Mouse (Mus musculus): ENCODE results near the gene Amh. TPM values are rescaled to one million over a fixed set of nuclear protein-coding genes. Genes with fewer than 3 reads are reported as not detected.

Amh gene
- polyA plus RNA-seq, 1 experiment from 2014 or later: not detected

DNA sequence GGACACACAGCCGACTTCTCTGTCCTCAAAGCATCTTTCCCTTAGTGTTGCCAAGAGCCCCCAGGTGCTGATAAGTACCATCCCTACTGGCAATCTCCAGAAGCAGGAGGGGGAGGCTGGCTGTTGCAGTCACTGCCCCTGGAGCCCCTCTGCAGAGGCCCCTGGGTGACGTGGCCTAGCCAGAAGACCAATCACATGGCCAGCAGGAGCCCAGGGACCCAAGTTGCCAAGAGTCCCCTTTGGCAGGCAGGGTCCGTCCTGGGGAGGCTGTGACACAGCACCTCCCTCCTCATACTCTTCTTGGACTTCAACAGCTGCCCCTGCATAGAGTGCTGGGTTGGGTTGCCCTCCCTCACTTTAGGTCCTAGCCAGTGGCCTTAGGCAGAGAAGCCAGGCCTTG lies 2.0 kb upstream of the Amh start:
- DNase-seq (ENCODE audit: low spot score): no peak
- 83% methylated on average over 3 of the region's 3 CpGs for WGBS
- Histone ChIP-seq H3K4me1 (peaks cover 52% of the 10 kb centered on the region), H3K27ac (no peak overlapping the region), H3K36me3 (peaks cover 74% of the 10 kb centered on the region), H3K9me3 (replicated peaks) (no peaks in the 10 kb centered on the region), H3K4me3 (0 out of 2 replicates have a peak overlapping the region, but pooled peaks have one; percentile 7), H3K27me3 (ENCODE audit: low read depth, poor library complexity, severe bottlenecking) (peaks cover 22% of the 10 kb centered on the region)

DNA sequence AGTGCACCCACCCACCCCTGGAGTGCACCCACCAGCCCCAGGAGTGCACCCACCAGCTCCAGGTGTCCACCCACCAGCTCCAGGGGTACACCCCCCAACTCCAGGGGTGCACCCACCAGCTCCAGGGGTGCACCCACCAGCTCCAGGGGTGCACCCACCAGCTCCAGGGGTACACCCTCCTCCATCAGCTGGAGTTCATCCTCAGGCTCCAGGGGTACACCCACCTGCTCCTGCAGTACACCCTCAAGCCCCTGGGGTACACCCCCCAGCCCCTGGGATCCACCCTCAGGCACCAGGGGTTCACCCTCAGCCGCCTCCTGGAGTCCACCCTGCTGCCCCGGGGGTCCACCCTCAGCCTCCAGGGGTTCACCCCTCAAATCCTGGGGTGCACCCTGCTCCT lies 703 bp upstream of the Amh start:
- no peak overlapping the region for H3K4me3 ChIP-seq
- DNase-seq (ENCODE audit: low spot score): no peak

DNA sequence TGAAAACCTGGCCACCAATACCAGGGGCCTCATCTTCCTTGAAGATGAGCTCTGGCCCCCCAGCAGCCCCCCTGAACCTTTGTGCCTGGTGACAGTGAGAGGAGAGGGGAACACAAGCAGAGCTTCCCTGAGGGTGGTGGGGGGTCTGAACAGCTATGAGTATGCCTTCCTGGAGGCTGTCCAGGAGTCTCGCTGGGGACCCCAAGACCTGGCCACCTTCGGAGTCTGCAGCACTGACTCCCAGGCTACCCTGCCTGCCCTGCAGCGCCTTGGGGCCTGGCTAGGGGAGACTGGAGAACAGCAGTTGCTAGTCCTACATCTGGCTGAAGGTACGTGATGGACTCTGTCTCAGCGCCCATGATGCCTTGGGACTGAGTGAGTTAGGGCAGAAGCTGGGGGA lies 279 bp downstream of the Amh start:
- Histone ChIP-seq H3K27ac (no peak overlapping the region), H3K27me3 (ENCODE audit: low read depth, poor library complexity, severe bottlenecking) (peaks cover 45% of the 10 kb centered on the region), H3K4me3 (0 out of 2 replicates have a peak overlapping the region, but pooled peaks have one; percentile 3), H3K4me1 (peaks cover 61% of the 10 kb centered on the region), H3K36me3 (peaks cover 66% of the 10 kb centered on the region), H3K9me3 (replicated peaks) (no peaks in the 10 kb centered on the region)
- 84% methylated on average over 5 of the region's 5 CpGs for WGBS
- DNase-seq (ENCODE audit: low spot score): no peak

More for the DNA sequence above, 703 bp upstream of the Amh start:
- Histone ChIP-seq H3K27ac (no peak overlapping the region), H3K27me3 (ENCODE audit: low read depth, poor library complexity, severe bottlenecking) (peaks cover 36% of the 10 kb centered on the region), H3K9me3 (replicated peaks) (no peaks in the 10 kb centered on the region), H3K36me3 (peaks cover 74% of the 10 kb centered on the region), H3K4me1 (peaks cover 63% of the 10 kb centered on the region)
- 100% methylated on average over 2 of the region's 2 CpGs for WGBS

DNA sequence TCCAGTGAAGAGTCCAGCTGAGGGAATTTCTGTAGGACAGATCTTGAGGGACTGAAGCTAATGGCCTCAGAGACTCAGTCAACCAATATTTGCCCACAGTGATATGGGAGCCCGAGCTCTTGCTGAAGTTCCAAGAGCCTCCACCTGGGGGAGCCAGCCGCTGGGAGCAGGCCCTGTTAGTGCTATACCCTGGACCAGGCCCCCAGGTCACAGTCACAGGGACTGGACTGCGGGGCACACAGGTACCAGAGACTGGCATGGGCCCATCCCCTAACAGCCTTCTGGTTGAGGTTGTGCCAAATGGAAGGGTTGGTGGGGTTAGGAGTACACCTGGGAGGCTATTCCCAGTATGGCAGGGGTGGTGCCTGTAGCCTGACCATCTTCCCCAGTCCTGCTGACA lies 882 bp downstream of the Amh start:
- H3K4me3 ChIP-seq: peak overlapping the region; percentile 8; the same call in 1 of the 2 replicates
- no peaks in the 10 kb centered on the region for H3K9me3 ChIP-seq (replicated peaks)
- peaks cover 51% of the 10 kb centered on the region for H3K27me3 ChIP-seq (ENCODE audit: low read depth, poor library complexity, severe bottlenecking)
- 17% methylated on average over 3 of the region's 3 CpGs for WGBS
- peaks cover 61% of the 10 kb centered on the region for H3K4me1 ChIP-seq
- peak; percentile 85 for DNase-seq (ENCODE audit: low spot score)
- H3K27ac ChIP-seq: no peak overlapping the region
- peaks cover 60% of the 10 kb centered on the region for H3K36me3 ChIP-seq

DNA sequence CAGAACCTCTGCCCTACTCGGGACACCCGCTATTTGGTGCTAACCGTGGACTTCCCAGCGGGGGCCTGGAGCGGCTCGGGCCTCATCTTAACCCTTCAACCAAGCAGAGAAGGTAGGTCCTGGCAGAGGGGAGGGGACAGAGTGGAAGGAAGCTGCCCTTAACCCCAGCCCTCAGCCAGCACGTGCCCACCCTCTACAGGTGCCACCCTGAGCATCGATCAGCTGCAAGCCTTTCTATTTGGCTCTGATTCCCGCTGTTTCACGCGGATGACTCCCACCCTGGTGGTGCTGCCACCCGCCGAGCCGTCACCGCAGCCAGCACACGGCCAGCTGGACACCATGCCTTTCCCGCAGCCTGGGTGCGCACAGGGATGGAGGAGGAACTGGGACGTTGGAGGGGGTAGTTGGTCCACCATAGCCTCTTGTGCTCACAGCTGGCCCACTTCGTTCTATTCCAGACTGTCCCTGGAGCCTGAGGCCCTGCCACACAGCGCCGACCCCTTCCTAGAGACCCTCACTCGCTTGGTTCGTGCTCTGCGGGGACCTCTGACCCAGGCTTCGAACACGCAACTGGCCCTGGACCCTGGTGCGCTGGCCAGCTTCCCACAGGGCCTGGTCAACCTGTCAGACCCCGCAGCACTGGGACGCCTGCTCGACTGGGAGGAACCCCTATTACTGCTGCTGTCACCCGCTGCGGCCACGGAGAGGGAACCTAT lies 1.5 kb downstream of the Amh start:
- H3K27me3 ChIP-seq (ENCODE audit: low read depth, poor library complexity, severe bottlenecking): peaks cover 57% of the 10 kb centered on the region
- H3K4me1 ChIP-seq: peaks cover 61% of the 10 kb centered on the region
- H3K4me3 ChIP-seq: peak overlapping the region; percentile 71
- H3K36me3 ChIP-seq: peaks cover 54% of the 10 kb centered on the region
- H3K9me3 ChIP-seq (replicated peaks): no peaks in the 10 kb centered on the region
- H3K27ac ChIP-seq: peak overlapping the region; percentile 84
- DNase-seq (ENCODE audit: low spot score): no peak
- WGBS: 39% methylated on average over 34 of the region's 34 CpGs

DNA sequence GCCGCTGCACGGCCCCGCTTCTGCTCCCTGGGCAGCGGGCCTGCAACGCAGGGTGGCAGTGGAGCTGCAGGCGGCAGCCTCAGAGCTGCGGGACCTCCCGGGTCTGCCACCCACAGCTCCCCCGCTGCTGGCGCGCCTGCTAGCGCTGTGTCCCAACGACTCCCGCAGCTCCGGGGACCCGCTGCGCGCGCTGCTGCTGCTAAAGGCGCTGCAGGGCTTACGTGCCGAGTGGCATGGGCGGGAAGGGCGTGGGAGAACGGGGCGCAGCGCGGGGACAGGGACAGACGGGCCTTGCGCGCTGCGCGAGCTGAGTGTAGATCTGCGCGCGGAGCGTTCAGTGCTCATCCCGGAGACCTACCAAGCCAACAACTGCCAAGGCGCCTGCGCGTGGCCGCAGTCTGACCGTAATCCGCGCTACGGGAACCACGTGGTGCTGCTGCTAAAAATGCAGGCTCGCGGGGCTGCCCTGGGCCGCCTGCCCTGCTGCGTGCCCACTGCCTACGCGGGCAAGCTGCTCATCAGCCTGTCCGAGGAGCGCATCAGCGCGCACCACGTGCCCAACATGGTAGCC lies 2.1 kb downstream of the Amh start:
- Histone ChIP-seq H3K36me3 (peaks cover 48% of the 10 kb centered on the region), H3K27ac (peak overlapping the region; percentile 84), H3K4me3 (peak overlapping the region; percentile 71), H3K9me3 (replicated peaks) (no peaks in the 10 kb centered on the region), H3K4me1 (peaks cover 61% of the 10 kb centered on the region), H3K27me3 (ENCODE audit: low read depth, poor library complexity, severe bottlenecking) (peaks cover 62% of the 10 kb centered on the region)
- under 1% methylated on average over 58 of the region's 58 CpGs for WGBS
- DNase-seq (ENCODE audit: low spot score): peak; percentile 79

DNA sequence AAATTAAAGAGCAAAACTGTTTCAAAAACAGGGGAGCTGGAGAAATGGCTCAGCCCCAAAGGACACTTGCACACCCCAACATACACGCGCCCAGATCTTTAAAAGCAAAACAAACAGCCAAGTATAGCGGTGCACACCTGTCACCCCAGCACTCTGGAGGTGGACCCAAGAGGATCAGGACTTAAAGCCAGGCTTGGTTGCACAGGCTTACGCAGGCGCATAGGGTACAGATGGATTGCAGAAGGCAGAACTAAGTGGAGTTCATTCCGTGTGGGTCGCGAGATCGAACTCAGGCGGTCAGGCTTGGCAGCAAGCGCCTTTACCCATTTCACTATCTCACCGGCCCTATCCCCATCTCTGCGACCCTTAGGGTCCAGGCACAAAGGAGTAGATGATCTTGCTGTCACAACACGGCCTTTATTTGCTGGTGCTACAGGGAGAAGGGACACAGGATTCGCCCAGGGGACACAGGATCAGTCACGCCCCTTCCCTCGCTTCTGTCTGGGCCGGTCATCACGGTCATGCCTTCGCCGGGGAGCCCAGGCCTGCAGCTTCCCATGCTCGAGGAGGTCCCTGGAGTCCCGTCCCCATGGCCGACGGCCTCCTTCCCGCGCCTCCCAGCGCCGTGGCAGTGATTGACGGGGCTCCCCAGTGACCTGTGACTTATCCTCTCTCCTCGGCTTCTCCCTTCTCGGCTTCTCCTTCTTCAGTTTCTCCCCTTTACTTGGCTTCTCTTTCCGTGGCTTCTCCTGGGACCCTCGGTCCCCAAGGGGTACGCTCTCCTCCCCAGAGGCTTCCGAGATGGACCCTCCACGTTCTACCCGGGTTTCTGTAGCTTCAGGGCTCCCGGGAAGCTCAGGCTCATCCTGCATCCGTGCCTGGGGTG lies 3.3 kb downstream of the Amh start:
- peak; percentile 58 for DNase-seq (ENCODE audit: low spot score)
- H3K36me3 ChIP-seq: peaks cover 36% of the 10 kb centered on the region
- no peaks in the 10 kb centered on the region for H3K9me3 ChIP-seq (replicated peaks)
- H3K4me1 ChIP-seq: peaks cover 61% of the 10 kb centered on the region
- WGBS: 17% methylated on average over 40 of the region's 40 CpGs
- H3K27me3 ChIP-seq (ENCODE audit: low read depth, poor library complexity, severe bottlenecking): peaks cover 64% of the 10 kb centered on the region
- peak overlapping the region; percentile 54 for H3K27ac ChIP-seq
- H3K4me3 ChIP-seq: peak overlapping the region; percentile 71

DNA sequence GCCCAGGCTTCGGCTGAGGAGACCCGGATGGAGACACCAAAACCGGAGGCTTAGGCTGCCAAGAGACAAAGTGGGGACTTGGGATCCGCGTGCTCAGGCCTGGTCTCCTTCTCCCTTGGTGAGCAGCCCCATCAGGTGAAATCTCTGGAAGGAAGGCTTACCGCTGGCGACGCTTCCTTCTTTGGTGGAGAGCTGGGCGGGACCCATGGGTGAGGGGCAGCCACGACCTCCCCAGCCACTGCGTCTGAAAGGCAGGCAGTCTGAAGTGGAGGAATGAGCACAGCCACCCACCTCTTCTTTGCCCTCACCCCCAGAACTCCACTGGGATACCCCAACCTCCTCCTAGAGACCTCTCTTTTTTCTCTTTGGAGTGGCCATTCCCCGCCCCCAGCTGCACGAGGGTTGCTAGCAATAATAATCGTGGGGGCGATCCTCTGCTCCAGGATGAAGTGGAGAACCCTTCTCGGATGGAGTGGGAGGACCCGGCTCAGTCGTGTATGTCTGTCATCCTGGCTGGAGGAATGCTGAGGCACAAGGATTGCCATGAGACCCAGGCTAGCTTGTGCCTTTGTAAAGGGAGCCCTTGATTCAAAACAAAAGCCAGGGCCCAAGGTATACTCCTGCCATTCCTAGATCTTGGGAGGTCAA lies 4.1 kb downstream of the Amh start:
- WGBS: 9% methylated on average over 18 of the region's 18 CpGs
- peak overlapping the region; percentile 71 for H3K4me3 ChIP-seq
- no peaks in the 10 kb centered on the region for H3K9me3 ChIP-seq (replicated peaks)
- peaks cover 67% of the 10 kb centered on the region for H3K27me3 ChIP-seq (ENCODE audit: low read depth, poor library complexity, severe bottlenecking)
- peaks cover 28% of the 10 kb centered on the region for H3K36me3 ChIP-seq
- peaks cover 60% of the 10 kb centered on the region for H3K4me1 ChIP-seq
- peak overlapping the region; percentile 54 for H3K27ac ChIP-seq
- DNase-seq (ENCODE audit: low spot score): no peak

DNA sequence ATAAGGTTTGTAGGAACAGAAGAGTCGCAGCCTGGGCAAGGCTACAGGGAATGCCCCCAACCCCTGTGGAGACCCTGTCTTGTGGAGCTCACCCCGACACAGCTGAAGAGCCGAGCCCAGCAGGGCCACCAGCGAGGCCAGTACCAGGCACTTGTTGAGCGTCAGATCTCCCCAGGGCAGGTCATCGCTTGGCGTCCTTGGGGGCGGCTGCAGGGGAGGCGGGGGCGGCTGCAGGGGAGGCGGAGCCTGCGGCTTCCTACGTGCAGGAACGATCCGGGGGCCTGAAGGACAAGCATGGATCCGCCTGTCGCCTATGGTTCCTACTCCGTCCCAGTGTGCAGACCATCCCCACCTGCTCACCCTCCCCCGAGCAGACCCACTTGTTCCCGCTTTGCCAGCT lies 5.0 kb downstream of the Amh start:
- Histone ChIP-seq H3K9me3 (replicated peaks) (no peaks in the 10 kb centered on the region), H3K27me3 (ENCODE audit: low read depth, poor library complexity, severe bottlenecking) (peaks cover 67% of the 10 kb centered on the region), H3K4me3 (peak overlapping the region; percentile 38), H3K4me1 (peaks cover 52% of the 10 kb centered on the region), H3K27ac (peak overlapping the region; percentile 44; the same call in 1 of the 2 replicates), H3K36me3 (peaks cover 18% of the 10 kb centered on the region)
- 4% methylated on average over 20 of the region's 20 CpGs for WGBS
- DNase-seq (ENCODE audit: low spot score): no peak

DNA sequence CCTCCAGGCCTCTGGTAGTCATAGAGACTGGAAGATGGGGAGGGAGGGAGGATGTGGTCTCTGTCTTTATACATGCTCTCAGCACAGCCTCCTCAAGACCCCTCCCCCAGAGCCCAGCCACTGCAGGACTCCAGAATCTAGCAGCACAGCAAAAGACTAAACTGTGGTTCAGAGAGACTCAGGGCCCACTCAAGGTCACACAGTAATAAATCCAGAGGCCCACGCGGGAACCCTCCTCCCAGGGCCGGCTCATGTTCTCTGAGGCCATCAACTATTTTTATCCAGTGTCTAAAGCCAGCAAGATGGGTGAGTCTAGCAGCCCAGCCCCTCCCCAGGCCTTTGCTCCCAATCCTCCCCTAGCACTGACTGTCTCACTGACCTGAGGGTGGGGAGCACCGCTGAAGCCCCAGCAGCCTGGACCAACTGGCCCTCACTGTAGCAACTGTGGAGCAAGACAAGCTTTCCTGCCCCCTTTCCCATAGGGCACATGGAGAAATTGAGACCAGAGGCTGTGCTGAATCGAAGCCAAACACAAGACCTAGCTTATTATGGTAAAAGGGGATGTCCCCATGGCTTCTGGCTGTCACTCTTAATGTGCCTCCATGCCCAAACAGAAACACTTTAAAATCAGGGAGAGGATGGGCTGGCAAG lies 7.5 kb downstream of the Amh start:
- WGBS: 64% methylated on average over 5 of the region's 5 CpGs
- no peak for DNase-seq (ENCODE audit: low spot score)
- H3K4me1 ChIP-seq: peaks cover 28% of the 10 kb centered on the region
- H3K27ac ChIP-seq: no peak overlapping the region
- peaks cover 50% of the 10 kb centered on the region for H3K27me3 ChIP-seq (ENCODE audit: low read depth, poor library complexity, severe bottlenecking)
- no peaks in the 10 kb centered on the region for H3K9me3 ChIP-seq (replicated peaks)
- no peak overlapping the region for H3K4me3 ChIP-seq
- H3K36me3 ChIP-seq: no peaks in the 10 kb centered on the region

DNA sequence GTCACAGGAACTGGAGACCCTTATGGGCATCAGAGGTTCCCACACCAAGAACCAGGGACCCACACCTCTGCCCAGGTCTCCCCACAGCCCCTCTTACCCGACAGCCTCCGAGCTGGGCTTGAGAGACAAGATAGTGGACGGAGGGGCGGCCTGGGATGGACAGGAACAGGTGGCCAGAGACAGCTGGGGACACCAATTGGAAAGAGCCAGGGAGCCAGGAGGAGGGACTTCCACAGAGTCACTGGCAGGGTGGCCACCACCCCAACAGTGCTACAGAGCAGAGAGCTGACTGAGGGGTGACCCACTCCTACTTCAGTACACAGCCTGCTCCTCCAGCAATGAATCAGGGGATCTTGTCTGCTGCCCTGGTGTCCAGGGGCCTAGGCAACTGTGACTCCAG lies 8.3 kb downstream of the Amh start, which contains the start of gene Jsrp1:
Jsrp1 (minus strand) TSS at position 133 of the 400 bp plus-strand sequence.
- Histone ChIP-seq H3K4me3 (no peak within 1 kb of the TSS), H3K27me3 (ENCODE audit: low read depth, poor library complexity, severe bottlenecking) (peaks cover 42% of the 10 kb centered on the region), H3K4me1 (peaks cover 19% of the 10 kb centered on the region), H3K36me3 (no peaks in the 10 kb centered on the region), H3K27ac (no peak within 1 kb of the TSS), H3K9me3 (replicated peaks) (no peaks in the 10 kb centered on the region)
- WGBS: 79% methylated on average over 4 of the region's 4 CpGs
- no peak for DNase-seq (ENCODE audit: low spot score)

DNA sequence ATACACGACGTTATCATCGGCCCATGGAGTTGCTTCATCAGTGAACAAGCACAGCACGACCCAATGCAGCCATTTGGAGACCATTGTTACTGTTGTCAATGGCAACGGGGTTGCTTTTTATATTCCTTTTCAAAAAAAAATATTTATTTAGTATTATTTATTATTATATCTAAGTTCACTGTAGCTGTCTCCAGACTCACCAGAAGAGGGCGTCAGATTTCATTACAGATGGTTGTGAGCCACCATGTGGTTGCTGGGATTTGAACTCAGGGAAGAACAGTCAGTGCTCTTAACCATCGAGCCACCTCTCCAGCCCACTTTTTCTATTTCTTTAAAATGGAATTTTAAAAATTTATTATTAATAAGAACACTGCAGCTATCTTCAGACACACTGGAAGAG lies 9.8 kb downstream of the Amh start:
- no peak overlapping the region for H3K4me3 ChIP-seq
- 68% methylated on average over 7 of the region's 7 CpGs for WGBS

More for the DNA sequence above, 9.8 kb downstream of the Amh start:
- no peak overlapping the region for H3K27ac ChIP-seq
- no peak for DNase-seq (ENCODE audit: low spot score)
- H3K9me3 ChIP-seq (replicated peaks): no peaks in the 10 kb centered on the region
- peaks cover 8% of the 10 kb centered on the region for H3K4me1 ChIP-seq
- H3K27me3 ChIP-seq (ENCODE audit: low read depth, poor library complexity, severe bottlenecking): peaks cover 27% of the 10 kb centered on the region
- H3K36me3 ChIP-seq: no peaks in the 10 kb centered on the region
